Mouse (Mus musculus) heart, adult 2 months (tissue): ENCODE data around the gene Cerk.

Experiments used
- CTCF ChIP-seq: fragments of 200-600 bp; IDR thresholded peaks from 2 replicates; pipeline ENCODE4 v1.8.1; 2022; ENCODE audit warnings: antibody characterized with exemption, mild to moderate bottlenecking, moderate library complexity
- EP300 ChIP-seq: fragments of 200-500 bp; IDR thresholded peaks from 2 replicates; pipeline ENCODE4 v1.6.1; 2011; ENCODE audit warnings: low read depth, low read length, control low read depth; ENCODE audit not compliant: insufficient read depth
- POLR2A ChIP-seq: fragments of 200-500 bp; IDR thresholded peaks from 2 replicates; pipeline ENCODE4 v1.6.1; 2011; ENCODE audit warnings: mild to moderate bottlenecking, low read depth, low read length, control low read depth; ENCODE audit not compliant: insufficient read depth

DNA sequence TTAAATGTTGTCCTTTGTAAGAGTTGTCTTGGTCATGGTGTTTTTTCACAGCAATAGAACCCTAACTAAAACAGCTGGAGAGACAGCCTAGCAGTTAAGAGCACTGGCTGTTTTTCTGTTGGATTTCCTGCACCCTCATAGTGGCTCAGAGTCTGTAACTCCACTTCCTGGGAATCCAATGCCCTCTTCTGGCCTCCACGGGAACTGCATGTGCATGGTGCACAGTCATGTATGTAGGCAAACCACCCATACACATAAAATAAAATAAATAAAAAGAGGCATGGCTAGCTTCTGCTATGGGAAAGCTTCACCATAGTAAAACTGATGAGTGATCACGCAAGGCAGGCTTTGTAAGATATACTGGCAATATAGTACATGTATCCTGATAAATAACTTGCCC lies 19.4 kb upstream of the Cerk start:
- TF ChIP-seq CTCF (peak; percentile 89), POLR2A (no peak), EP300 (0 out of 2 replicates have a peak, but pooled peaks have one; percentile 46)
